Mouse (Mus musculus): ENCODE results near the gene Btbd9. TPM values are rescaled to one million over a fixed set of nuclear protein-coding genes. Genes with fewer than 3 reads are reported as not detected.
"Not testable (repeated sequence)": the region's sequence is repeated elsewhere in the genome, so short reads cannot be mapped to it uniquely, and the experiment has no call there.

Btbd9 gene
- polyA plus RNA-seq, 1 experiment from 2014 or later, result 111 TPM

DNA sequence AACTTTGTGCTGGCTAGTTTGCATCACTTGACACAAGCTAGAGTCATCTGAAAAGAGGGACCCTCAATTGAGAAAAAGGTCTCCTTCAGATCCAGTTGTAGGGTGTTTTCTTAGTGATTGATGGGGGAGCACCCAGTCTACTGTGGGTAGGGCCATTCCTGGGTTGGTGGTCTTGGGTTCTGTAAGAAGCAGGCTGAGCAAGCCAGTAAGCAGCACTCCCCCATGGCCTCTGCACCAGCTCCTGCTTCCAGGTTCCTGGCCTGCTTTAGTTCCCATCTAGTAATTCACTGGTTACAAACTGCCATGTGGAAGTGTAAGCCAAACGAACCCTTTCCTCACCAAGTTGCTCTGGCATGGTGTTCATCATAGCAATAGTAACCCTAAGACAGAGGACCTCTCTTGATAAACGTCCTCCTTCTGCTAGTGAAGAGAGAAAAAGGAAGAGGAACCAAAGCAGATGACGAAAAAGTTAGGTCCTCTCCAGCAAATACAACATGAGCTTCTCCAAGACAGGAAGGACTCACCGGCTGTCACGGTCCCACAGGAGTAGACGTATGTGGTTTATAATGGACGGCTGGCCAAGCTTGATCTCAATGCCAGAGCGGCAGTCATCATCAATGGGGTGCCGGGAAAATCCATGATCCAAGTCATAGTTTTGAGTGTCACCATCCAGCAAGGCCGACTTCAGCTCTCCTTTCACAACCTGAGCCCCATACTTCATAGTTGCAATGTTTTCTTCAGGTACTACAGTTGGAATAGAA lies 59.5 kb downstream of the Btbd9 start:
- Histone ChIP-seq H3K4me1 (no peaks in the 10 kb centered on the region), H3K4me2 (no peak overlapping the region), H3K36me3 (ENCODE audit: poor library complexity, severe bottlenecking) (peaks cover 6% of the 10 kb centered on the region; the same call in 1 of the 2 replicates), H3K9me3 (replicated peaks) (no peaks in the 10 kb centered on the region), H3K27me3 (no peaks in the 10 kb centered on the region), H3K4me3 (no peak overlapping the region), H3K9ac (no peak overlapping the region), H3K27ac (no peak overlapping the region)
- 93% methylated on average over 10 of the region's 10 CpGs for WGBS
- ATAC-seq, result no peak

DNA sequence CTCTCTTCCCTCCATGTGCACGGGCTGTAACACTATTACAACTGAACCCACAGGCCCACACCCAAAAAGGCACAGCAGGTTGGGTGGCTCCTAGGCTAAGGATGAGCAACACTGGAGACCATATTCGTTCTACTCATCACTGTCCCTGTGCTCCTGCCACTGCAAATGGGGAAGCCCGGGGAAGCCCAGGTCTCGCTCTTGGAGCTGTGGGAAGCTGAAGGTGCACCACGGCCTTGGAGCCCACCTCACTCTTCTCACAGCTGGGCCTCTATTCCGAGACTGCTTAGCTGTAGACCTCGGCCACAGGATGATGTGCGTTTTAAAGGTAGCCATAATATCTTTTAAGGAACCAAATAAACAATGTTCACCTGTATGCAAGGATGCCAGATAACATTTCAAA lies 60.9 kb downstream of the Btbd9 start:
- Histone ChIP-seq H3K27me3 (no peaks in the 10 kb centered on the region), H3K4me3 (no peak overlapping the region), H3K36me3 (ENCODE audit: poor library complexity, severe bottlenecking) (peaks cover 6% of the 10 kb centered on the region; the same call in 1 of the 2 replicates), H3K9me3 (replicated peaks) (no peaks in the 10 kb centered on the region), H3K4me1 (peaks cover 2% of the 10 kb centered on the region; the same call in 1 of the 2 replicates), H3K9ac (no peak overlapping the region), H3K4me2 (no peak overlapping the region), H3K27ac (no peak overlapping the region)
- 95% methylated on average over 8 of the region's 8 CpGs for WGBS
- no peak for ATAC-seq

DNA sequence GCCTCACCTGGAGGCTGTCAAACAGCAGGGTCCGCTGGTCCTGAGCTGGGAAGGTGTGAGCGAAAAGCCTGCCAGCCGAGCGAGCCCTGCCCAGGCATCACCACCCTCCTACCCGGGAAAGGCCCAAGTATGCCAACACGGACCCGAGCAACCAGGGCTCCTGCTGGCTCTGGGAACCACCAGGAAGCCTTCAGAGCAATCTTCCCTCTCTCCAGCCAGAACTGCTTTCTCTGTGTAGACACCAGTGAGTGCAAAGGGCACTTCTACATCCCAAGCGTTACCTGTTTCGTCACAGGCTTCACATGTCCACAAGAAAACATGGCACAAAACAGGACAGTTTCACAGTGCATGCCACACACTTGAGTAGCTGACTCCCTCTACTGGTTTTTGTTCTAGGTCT lies 63.3 kb downstream of the Btbd9 start:
- no peak overlapping the region for H3K27ac ChIP-seq
- no peaks in the 10 kb centered on the region for H3K9me3 ChIP-seq (replicated peaks)
- no peaks in the 10 kb centered on the region for H3K27me3 ChIP-seq
- H3K9ac ChIP-seq, result no peak overlapping the region
- 95% methylated on average over 9 of the region's 9 CpGs for WGBS
- no peak for ATAC-seq
- H3K4me2 ChIP-seq, result no peak overlapping the region
- peaks cover 21% of the 10 kb centered on the region for H3K4me1 ChIP-seq
- H3K4me3 ChIP-seq, result no peak overlapping the region
- H3K36me3 ChIP-seq (ENCODE audit: poor library complexity, severe bottlenecking), result peaks cover 6% of the 10 kb centered on the region; the same call in 1 of the 2 replicates

DNA sequence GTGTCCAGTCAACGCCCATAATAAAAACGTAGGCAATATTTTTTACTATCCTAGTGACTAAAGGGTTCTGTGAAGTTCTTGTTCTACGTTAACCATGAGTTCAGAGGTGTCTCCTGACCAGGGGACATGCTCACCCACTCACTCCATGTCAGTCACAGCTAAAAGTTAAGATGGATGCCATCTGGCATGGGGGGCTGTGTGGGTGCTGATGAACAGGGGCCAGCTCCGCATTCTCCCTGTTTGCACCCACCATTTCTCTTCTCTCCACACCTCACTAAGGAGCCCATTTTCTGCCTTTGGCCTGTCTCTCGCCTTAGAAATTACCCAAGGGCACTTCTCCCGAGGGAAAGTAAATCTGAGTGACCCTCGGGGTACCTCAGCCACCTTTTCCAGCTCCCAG lies 63.8 kb downstream of the Btbd9 start:
- 89% methylated on average over 7 of the region's 7 CpGs for WGBS
- Histone ChIP-seq H3K9ac (no peak overlapping the region), H3K4me1 (peaks cover 25% of the 10 kb centered on the region), H3K9me3 (replicated peaks) (no peaks in the 10 kb centered on the region), H3K4me3 (no peak overlapping the region), H3K4me2 (no peak overlapping the region), H3K36me3 (ENCODE audit: poor library complexity, severe bottlenecking) (peaks cover 6% of the 10 kb centered on the region; the same call in 1 of the 2 replicates), H3K27me3 (no peaks in the 10 kb centered on the region), H3K27ac (no peak overlapping the region)
- ATAC-seq, result no peak

DNA sequence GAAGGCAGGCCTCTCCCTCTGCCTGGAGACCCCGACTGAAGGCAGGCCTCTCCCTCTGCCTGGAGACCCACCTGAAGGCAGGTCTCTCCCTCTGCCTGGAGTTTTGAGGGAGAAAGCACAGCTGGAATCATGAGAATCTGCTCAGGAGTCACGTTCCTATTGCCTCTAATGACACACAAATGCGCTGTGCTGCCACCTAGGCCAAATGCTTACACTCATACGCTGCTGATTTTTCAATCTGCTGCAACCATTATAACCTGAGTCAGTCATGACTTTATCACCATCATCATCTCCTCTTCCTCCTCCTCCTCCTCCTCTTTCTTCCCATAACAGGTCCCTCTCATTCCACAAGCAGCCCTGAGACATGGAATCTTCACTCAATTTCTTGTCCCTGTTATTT lies 64.3 kb downstream of the Btbd9 start:
- Histone ChIP-seq H3K27ac (no peak overlapping the region), H3K4me1 (peaks cover 30% of the 10 kb centered on the region)

DNA sequence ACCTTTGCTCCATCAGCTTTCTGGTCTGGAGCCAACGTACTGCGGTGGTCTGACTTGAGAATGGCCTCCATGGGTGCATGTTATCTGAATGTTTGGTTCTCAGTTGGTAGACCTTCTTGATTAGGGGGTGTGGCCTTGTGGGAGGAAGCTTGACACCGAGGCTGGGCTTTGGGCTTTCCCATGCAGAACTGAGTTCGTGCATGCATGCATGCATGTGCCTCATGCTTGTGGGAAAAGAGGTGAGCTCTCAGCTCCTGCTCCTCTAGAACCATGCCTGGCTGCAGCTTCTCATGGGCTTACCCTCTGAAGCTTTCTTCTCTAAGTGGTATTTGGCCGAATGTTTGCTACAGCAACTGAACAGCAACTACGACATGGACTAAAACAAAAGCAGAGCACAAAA lies 64.9 kb downstream of the Btbd9 start:
- H3K27me3 ChIP-seq, result no peaks in the 10 kb centered on the region
- H3K4me1 ChIP-seq, result peaks cover 34% of the 10 kb centered on the region
- H3K9me3 ChIP-seq (replicated peaks), result no peaks in the 10 kb centered on the region
- H3K27ac ChIP-seq, result no peak overlapping the region
- ATAC-seq, result no peak
- no peak overlapping the region for H3K4me3 ChIP-seq
- no peak overlapping the region for H3K9ac ChIP-seq
- H3K4me2 ChIP-seq, result no peak overlapping the region
- H3K36me3 ChIP-seq (ENCODE audit: poor library complexity, severe bottlenecking), result peaks cover under 1% of the 10 kb centered on the region; the same call in 1 of the 2 replicates
- 76% methylated on average over 6 of the region's 6 CpGs for WGBS

More for the DNA sequence above, 64.3 kb downstream of the Btbd9 start:
- H3K9ac ChIP-seq, result no peak overlapping the region
- ATAC-seq, result no peak
- no peaks in the 10 kb centered on the region for H3K27me3 ChIP-seq
- 74% methylated on average over 4 of the region's 4 CpGs for WGBS
- H3K4me2 ChIP-seq, result no peak overlapping the region
- H3K4me3 ChIP-seq, result no peak overlapping the region
- no peaks in the 10 kb centered on the region for H3K9me3 ChIP-seq (replicated peaks)
- peaks cover 6% of the 10 kb centered on the region; the same call in 1 of the 2 replicates for H3K36me3 ChIP-seq (ENCODE audit: poor library complexity, severe bottlenecking)

DNA sequence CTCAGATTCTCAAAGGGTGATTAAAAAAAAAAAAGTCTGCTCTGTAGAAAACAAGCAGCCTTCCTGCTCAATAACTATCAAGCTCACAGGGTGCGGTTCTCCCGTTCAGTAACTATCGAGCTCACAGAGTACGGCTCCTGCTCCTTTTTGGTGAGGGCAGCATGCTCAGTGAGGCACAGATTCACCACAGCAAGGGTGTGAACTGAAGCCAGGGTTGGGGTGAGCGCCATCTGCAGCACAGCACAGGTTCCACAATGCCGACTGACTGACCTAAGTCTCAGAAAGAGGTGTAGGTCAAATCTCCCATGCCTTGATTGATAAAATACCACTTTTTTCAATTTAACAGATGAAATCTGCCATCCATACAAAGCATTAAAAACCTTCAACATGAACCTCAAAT lies 66.1 kb downstream of the Btbd9 start:
- no peak overlapping the region for H3K4me2 ChIP-seq
- H3K9me3 ChIP-seq (replicated peaks), result no peaks in the 10 kb centered on the region
- H3K36me3 ChIP-seq (ENCODE audit: poor library complexity, severe bottlenecking), result no peaks in the 10 kb centered on the region
- no peak overlapping the region for H3K9ac ChIP-seq
- peaks cover 38% of the 10 kb centered on the region for H3K4me1 ChIP-seq
- H3K4me3 ChIP-seq, result no peak overlapping the region
- 47% methylated on average over 6 of the region's 6 CpGs for WGBS
- no peak for ATAC-seq
- no peaks in the 10 kb centered on the region for H3K27me3 ChIP-seq
- H3K27ac ChIP-seq, result no peak overlapping the region

DNA sequence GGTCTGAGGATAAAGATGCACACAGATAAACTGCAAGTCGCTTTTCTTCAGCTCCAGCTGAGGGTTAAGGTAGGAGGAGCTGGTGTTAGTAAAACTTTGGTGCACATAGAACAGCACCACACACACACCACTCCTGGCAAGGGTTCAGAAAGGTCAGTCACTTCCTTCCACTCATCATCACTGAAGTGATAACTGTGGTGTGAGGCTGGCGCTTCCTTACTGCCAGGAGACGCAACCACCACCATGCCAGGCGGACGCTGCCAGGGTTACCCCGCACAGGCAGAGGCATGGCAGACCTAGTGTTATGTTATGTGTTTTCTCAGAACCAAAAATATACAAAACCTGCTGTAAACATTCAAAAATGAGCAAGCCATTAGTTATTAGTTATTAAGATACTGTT lies 66.6 kb downstream of the Btbd9 start:
- no peak overlapping the region for H3K4me3 ChIP-seq
- ATAC-seq, result no peak
- H3K36me3 ChIP-seq (ENCODE audit: poor library complexity, severe bottlenecking), result no peaks in the 10 kb centered on the region
- no peak overlapping the region for H3K27ac ChIP-seq
- WGBS, result 81% methylated on average over 6 of the region's 6 CpGs
- H3K4me2 ChIP-seq, result no peak overlapping the region
- H3K9ac ChIP-seq, result no peak overlapping the region
- no peaks in the 10 kb centered on the region for H3K27me3 ChIP-seq
- H3K4me1 ChIP-seq, result peaks cover 38% of the 10 kb centered on the region
- no peaks in the 10 kb centered on the region for H3K9me3 ChIP-seq (replicated peaks)

DNA sequence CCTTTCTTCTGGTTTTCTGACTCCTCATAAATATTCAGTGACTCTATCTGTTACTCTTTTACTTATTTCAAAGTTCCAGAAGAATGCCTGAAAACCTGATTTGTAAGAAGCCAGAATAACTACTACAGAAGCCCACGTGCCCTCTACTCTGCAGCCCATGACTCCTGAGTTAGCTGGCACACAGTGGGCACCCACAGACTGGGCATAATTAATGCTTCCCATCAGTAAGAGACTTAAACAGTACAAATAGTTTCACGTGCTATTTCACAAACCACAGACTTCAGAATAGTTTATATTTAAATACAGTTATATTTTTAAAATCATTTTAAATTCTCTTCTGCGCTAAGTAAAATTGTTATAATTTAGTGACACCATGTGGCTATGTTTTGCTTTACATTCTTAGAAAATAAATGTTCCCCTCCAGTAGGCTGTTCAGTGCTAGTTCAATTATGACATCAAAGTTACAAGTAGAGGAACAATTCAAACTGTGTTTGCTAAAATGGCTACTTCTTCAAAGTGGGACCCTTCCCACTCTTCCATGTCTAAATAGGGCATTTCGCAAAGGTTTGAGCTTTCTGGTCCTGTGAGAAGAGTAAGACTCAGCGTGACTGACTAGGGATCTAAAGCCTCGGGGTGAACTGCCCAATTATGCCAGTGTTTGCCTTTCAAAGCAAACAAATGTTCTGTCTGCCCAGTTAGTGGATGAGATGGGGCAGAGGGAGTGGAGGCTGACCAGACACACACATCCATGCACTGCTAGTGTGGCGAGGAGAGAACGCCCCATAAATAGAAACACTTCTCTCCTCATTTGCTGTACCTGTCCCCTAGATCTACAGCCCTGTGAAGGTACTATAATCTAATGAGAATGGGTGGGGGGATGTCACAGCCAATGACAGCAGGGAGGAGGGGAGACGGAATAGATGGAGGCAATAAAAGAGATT lies 68.4 kb downstream of the Btbd9 start:
- no peak overlapping the region for H3K4me2 ChIP-seq
- H3K4me1 ChIP-seq, result peaks cover 38% of the 10 kb centered on the region
- H3K9me3 ChIP-seq (replicated peaks), result no peaks in the 10 kb centered on the region
- no peak overlapping the region for H3K4me3 ChIP-seq
- 53% methylated on average over 9 of the region's 9 CpGs for WGBS
- no peak overlapping the region for H3K27ac ChIP-seq
- no peaks in the 10 kb centered on the region for H3K36me3 ChIP-seq (ENCODE audit: poor library complexity, severe bottlenecking)
- no peak overlapping the region for H3K9ac ChIP-seq
- no peak for ATAC-seq
- no peaks in the 10 kb centered on the region for H3K27me3 ChIP-seq

DNA sequence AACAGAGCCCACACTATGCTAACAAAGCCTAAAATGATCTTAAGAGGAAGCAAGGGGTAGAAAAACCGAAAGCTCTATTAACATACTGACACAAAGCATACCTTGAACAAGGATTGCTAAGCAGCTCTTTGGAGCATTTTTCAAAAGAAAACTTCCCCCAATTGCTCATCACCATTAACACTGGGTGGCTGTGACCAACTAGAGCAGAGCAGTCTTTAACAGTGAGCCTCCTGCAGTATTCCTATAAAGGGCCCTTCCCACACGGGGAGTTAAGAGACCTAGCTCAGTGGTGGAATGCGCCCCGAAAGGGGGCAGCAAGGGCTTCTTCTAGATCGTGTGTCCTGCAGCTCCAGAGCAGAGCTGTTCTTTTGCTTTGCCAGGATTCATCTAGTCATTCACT lies 69.4 kb downstream of the Btbd9 start:
- 13% methylated on average over 5 of the region's 5 CpGs for WGBS

DNA sequence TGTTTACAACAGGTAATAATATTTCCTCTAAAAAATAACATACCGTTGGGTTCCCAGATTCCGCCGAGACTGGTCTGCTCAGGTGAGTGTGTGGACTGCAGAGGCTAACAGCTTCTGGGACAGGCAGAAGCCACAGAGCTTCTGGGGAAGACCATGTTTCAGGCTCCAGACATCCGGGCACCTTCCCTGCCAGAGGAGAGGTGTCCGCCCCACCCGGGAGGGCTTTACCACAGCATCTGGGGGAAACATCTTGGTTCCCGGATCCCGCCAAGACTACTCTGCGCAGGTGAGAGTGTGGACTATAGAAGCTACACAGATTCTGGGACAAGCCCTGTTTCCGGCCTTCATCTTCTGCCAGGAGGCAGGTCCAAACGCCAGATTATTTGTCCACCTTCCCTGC lies 76.7 kb downstream of the Btbd9 start:
- H3K4me2 ChIP-seq, result not testable (repeated sequence)
- WGBS, result 95% methylated on average over 11 of the region's 11 CpGs

More for the DNA sequence above, 69.4 kb downstream of the Btbd9 start:
- ATAC-seq, result no peak
- H3K27ac ChIP-seq, result peak overlapping the region; percentile 31; the same call in 1 of the 2 replicates
- H3K36me3 ChIP-seq (ENCODE audit: poor library complexity, severe bottlenecking), result no peaks in the 10 kb centered on the region
- peak overlapping the region; percentile 30; the same call in 1 of the 2 replicates for H3K9ac ChIP-seq
- H3K4me2 ChIP-seq, result peak overlapping the region; percentile 12; the same call in 1 of the 2 replicates
- H3K27me3 ChIP-seq, result no peaks in the 10 kb centered on the region
- no peaks in the 10 kb centered on the region for H3K9me3 ChIP-seq (replicated peaks)
- no peak overlapping the region for H3K4me3 ChIP-seq
- H3K4me1 ChIP-seq, result peaks cover 38% of the 10 kb centered on the region

DNA sequence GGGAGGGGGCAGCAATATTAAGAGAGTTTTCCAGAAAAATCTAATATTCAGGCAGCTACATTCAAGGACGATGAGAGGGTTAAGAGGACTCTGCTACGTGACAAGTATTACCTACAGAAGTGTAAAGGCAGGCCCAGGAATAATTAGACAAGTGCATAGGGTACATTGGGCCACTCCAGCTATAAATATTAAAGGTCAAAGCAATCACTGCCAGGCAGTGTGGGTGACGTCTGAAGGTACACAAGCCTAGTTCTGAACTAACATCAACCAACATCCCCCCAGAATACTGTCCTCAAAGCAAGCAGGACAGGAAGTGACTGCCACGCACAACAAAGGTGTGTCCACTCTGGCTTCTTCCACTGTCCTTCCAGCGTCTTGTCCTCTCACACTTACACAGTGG lies 77.5 kb downstream of the Btbd9 start:
- H3K9ac ChIP-seq, result no peak overlapping the region
- no peak overlapping the region for H3K4me2 ChIP-seq
- peaks cover 37% of the 10 kb centered on the region for H3K4me1 ChIP-seq
- H3K27me3 ChIP-seq, result no peaks in the 10 kb centered on the region
- ATAC-seq, result no peak
- H3K4me3 ChIP-seq, result no peak overlapping the region
- WGBS, result 84% methylated on average over 5 of the region's 5 CpGs
- H3K36me3 ChIP-seq (ENCODE audit: poor library complexity, severe bottlenecking), result no peaks in the 10 kb centered on the region
- no peak overlapping the region for H3K27ac ChIP-seq
- H3K9me3 ChIP-seq (replicated peaks), result no peaks in the 10 kb centered on the region

More for the DNA sequence above, 76.7 kb downstream of the Btbd9 start:
- H3K9me3 ChIP-seq (replicated peaks); ATAC-seq; H3K36me3 ChIP-seq (ENCODE audit: poor library complexity, severe bottlenecking); H3K4me3 ChIP-seq; H3K27ac ChIP-seq; H3K27me3 ChIP-seq; H3K9ac ChIP-seq: not testable (repeated sequence)
- peaks cover 37% of the 10 kb centered on the region for H3K4me1 ChIP-seq

Measured in forebrain, embryonic 13.5 days (tissue).